Mouse (Mus musculus) bone marrow, adult 2 months (tissue): ENCODE measurements around the gene Kcnj1. TPM values are rescaled to one million over a fixed set of nuclear protein-coding genes. Genes with fewer than 3 reads are reported as not detected.

Source experiments
- H3K27ac ChIP-seq: fragments of 200-500 bp; 2 replicates; pipeline ENCODE4 v1.5.1; 2012; ENCODE audit warnings: low read depth, mild to moderate bottlenecking, control low read depth, inconsistent platforms, low read length; ENCODE audit not compliant: control insufficient read depth, poor library complexity, insufficient read depth
- H3K4me1 ChIP-seq: fragments of 200-500 bp; 2 replicates; pipeline ENCODE4 v1.6.1; 2011; ENCODE audit warnings: low read length; ENCODE audit not compliant: control insufficient read depth, insufficient read depth
- H3K4me3 ChIP-seq: fragments of 200-500 bp; replicated peaks from 2 replicates; pipeline ENCODE3; 2011; ENCODE audit warnings: mild to moderate bottlenecking, low read depth, low read length, control low read depth; ENCODE audit not compliant: control insufficient read depth
- CTCF ChIP-seq: fragments of 200-500 bp; IDR thresholded peaks from 2 replicates; pipeline ENCODE4 v1.5.1; 2011; ENCODE audit warnings: low read length, control low read depth; ENCODE audit not compliant: control insufficient read depth, insufficient read depth
- POLR2A ChIP-seq: fragments of 200-500 bp; IDR thresholded peaks from 2 replicates; pipeline ENCODE4 v1.6.1; 2011; ENCODE audit warnings: low read depth, mild to moderate bottlenecking, control low read depth, low read length, borderline replicate concordance; ENCODE audit not compliant: control insufficient read depth
- WGBS: fragments of 180-500 bp; shearing (Covaris S2); methylation state at CpG from one replicate; pipeline ENCODE4 v1.1.7; 2018; 5-methylcytosine and 5-hydroxymethylcytosine counted together
- polyA plus RNA-seq: library from polyadenylated mRNA; stranded (reverse); fragments of >200 nt; gene quantifications from 2 replicates; pipeline ENCODE4 v1.2.4, GENCODE M21; 2011; ENCODE audit warnings: low replicate concordance; ENCODE audit not compliant: missing spikeins, insufficient read depth, insufficient read length

Kcnj1 gene
- polyA plus RNA-seq, 1 experiment: not detected

DNA sequence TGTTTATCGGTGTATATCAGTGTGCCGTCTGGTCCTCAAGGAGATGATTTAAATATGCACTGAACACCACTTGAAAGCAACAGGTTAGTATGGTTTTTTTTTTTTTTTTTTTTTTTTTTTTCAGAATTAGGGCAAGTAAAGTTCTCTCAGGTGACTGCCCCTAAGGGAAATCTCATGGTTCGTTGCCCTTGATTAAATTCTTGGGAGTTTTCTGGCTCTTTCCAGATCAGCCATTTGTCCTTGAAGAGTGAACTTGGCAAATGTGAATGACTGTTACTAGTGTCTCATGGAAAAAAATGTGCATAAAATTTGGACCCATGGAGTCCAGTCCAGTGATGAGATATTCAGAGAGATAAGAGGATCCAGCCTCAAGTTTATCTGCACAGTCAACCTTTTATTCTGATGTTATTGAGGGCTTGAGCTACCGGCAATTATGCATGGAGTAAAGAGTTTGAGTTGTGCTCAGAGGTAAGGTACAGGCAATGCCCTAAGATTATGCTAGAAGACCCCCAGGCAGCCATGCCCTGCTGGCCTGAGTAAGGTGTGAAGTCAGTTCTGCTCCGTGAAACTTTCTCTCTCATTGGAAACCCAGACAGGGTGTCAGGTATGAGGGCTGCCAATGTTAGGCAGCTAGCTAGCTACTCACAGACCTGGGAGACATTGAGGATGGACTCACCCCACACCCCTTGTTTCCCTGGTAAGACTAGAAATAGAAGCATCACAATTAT lies 4.7 kb downstream of the Kcnj1 start:
- H3K4me1 ChIP-seq: no peaks in the 10 kb centered on the region; the same call in 1 of the 2 replicates
- WGBS: 80% methylated on average over 5 of the region's 5 CpGs

DNA sequence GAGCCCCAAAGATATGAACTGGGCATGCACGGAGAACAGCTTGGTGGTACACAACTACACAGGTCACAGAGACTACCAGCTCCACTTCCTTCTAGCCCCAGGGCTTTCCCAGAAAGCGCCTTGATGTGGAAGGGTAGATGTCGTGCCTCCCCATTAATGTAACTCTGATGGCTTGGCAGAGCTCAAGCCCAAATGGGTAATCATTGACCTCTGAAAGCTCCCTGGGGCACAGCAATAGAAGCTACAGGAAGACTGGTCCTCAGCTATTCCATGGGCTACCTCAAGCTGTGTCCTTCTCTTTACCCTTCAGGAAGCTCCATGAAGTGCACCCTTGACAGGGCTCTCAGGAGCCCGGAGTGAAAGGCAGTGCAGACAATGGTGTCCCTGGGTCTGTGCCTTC lies 12.6 kb downstream of the Kcnj1 start:
- Histone ChIP-seq H3K4me1 (no peaks in the 10 kb centered on the region; the same call in 1 of the 2 replicates), H3K4me3 (no peak overlapping the region), H3K27ac (no peak overlapping the region)
- no peak for TF ChIP-seq POLR2A
- no peak for TF ChIP-seq CTCF
- 82% methylated on average over 4 of the region's 4 CpGs for WGBS

More for the DNA sequence above, 4.7 kb downstream of the Kcnj1 start:
- no peak overlapping the region for H3K4me3 ChIP-seq
- H3K27ac ChIP-seq: no peak overlapping the region
- TF ChIP-seq POLR2A: no peak
- no peak for TF ChIP-seq CTCF

DNA sequence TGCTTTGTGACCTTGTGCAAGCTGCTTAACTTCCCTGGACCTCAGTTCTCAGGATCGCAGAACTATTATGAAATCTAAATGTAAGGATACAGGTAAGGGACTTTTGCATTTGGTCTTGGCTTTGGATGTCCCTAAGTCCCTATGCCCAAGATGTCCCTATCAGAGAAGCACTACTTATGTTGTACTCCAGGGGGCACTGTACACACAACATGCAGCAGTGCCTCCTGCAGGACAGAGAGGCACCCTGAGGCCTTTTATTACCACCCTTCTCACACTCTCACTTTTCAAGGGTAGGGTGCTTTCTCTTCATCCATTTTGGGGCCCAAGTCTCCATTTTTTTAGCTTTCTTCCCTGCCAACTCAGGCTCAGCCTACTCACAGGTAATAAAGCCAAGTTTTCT lies 15.8 kb downstream of the Kcnj1 start:
- 85% methylated on average over 1 of the region's 1 CpGs for WGBS
- no peak overlapping the region for H3K27ac ChIP-seq
- no peak overlapping the region for H3K4me3 ChIP-seq
- H3K4me1 ChIP-seq: no peaks in the 10 kb centered on the region; the same call in 1 of the 2 replicates
- TF ChIP-seq CTCF (peak; percentile 73), POLR2A (no peak)

DNA sequence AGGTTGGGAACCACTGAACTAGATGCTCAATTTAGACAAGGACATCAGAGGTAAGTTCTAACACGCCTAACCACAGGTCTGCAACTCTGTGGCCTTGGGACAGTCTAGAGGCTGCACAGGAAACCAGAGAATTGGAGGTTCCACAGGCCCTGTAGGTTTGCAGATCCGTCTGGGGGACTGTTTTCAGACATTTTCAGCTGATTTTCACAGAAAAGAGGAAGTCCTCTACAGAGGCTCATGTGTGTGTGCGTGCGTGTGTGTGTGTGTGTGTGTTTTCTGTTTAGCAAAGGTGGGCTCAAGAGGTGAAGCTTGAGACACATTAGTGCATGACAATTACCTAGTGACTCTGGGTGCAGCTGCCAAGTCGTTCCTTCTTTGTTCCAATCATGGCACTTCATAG lies 18.8 kb downstream of the Kcnj1 start:
- Histone ChIP-seq H3K27ac (no peak overlapping the region), H3K4me1 (peaks cover 1% of the 10 kb centered on the region; the same call in 1 of the 2 replicates)

DNA sequence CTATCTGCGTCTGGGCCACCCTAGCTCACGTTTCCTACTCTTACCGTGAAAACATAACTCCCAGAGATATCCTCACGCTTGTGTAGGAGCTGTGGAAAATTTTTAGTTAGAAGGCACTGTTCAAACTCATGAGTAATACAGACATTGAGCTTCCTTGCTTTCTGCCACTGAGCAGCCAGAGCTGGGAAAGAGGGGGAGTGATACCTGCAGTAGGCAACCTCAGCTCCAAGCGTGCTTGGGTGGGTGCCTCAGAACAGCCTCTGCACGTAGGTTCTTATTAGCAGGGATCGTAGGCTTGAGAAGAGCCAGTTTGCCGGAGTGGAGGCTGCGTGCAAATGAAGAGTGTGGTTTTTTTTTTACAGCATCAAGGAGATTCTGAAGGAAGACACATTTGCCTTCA lies 19.4 kb downstream of the Kcnj1 start:
- Histone ChIP-seq H3K4me1 (peaks cover 1% of the 10 kb centered on the region; the same call in 1 of the 2 replicates), H3K27ac (0 out of 2 replicates have a peak overlapping the region, but pooled peaks have one; percentile 53), H3K4me3 (no peak overlapping the region)
- TF ChIP-seq CTCF (no peak), POLR2A (no peak)
- WGBS: 80% methylated on average over 9 of the region's 9 CpGs

More for the DNA sequence above, 18.8 kb downstream of the Kcnj1 start:
- 3% methylated on average over 5 of the region's 5 CpGs for WGBS
- no peak overlapping the region for H3K4me3 ChIP-seq
- TF ChIP-seq POLR2A (no peak), CTCF (no peak)

DNA sequence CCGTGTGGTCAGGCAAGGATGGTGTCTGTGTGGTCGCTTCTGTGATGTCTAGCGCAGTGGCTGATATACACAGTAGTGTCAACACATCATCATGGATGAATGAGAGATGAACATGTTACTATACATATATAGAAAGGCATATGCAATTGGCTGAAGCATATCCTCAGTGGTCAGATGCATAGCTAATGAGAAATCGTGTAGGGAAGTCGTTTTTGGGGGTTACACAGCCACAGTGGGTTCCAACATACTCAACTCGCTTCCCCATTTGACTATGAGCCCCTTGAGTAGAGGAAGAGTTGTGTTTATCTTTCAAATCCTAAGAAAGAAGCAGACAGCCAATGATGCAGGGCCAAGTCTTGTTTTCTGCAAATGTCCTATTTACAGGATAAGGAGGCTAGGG lies 20.4 kb downstream of the Kcnj1 start:
- Histone ChIP-seq H3K4me1 (peaks cover 1% of the 10 kb centered on the region; the same call in 1 of the 2 replicates), H3K4me3 (no peak overlapping the region), H3K27ac (no peak overlapping the region; the same call in 1 of the 2 replicates)
- TF ChIP-seq CTCF (no peak), POLR2A (no peak)
- WGBS: 44% methylated on average over 6 of the region's 6 CpGs

DNA sequence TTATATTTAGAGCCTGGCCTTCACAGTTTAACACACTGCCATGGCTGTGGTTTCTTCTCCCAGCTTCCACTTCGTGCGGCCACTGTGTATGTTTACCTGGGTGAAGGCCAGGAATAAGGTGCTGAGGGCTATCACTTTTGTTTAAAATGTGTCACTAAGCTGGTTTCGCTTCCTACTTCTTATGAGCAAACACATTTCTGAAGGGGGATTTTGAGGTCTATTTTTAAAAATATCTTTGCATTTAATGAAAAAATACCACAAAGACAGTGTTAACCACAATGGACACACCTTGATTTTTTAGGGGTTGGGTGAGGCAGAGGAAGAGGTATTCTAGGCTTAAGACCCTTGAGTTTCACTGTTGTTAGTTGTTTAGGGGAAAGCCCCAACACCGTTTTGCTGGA lies 22.5 kb downstream of the Kcnj1 start:
- TF ChIP-seq CTCF (no peak), POLR2A (no peak)
- Histone ChIP-seq H3K4me1 (peaks cover 1% of the 10 kb centered on the region; the same call in 1 of the 2 replicates), H3K4me3 (no peak overlapping the region), H3K27ac (peak overlapping the region; percentile 74)
- WGBS: 38% methylated on average over 4 of the region's 4 CpGs

DNA sequence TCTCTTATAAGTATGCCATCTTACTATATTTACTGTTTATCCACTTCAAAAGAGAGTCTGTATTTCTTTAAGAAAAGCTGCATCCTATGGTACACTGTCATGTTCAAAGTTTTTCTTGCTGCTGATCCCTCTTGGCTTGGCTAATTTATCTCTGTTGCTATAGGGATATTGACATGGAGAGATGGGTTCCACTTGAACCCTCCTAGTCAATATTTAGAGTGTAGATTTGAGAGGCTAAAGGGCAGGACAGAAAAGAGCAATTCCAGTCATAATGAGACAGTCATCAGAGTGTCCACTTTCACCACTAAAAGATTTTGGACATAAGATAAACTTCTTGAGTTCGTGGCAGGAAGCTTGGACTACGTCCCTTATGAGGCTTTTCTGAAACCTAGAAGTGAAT lies 27.9 kb downstream of the Kcnj1 start:
- 53% methylated on average over 2 of the region's 2 CpGs for WGBS
- Histone ChIP-seq H3K4me3 (no peak overlapping the region), H3K27ac (no peak overlapping the region), H3K4me1 (no peaks in the 10 kb centered on the region; the same call in none of the 2 replicates)
- TF ChIP-seq CTCF (no peak), POLR2A (no peak)
